In genomic region chr6:134440023-134440422, GRCm38 (mm10) we compare ENCODE assay signal across 8 mouse cellular contexts. TPM values are rescaled to one million over a fixed set of nuclear protein-coding genes. Genes with fewer than 3 reads are reported as not detected.
DNase-seq lines count a peak whose midpoint lies in the region; ATAC-seq and TF ChIP-seq lines count a peak whose summit lies in the region.

No protein-coding gene starts in this region.

- no peak overlapping the region for H3K4me3 ChIP-seq in lung, postnatal 0 days (ENCODE audit: low read depth, low read length)
- H3K4me3 ChIP-seq in limb, embryonic 10.5 days, result peak overlapping the region; percentile 37
- 0 out of 2 replicates have a peak overlapping the region, but pooled peaks have one; percentile 15 for H3K4me3 ChIP-seq in stomach, embryonic 15.5 days (replicated peaks)

- WGBS in lung, postnatal 0 days, result 23% methylated on average over 10 of the region's 10 CpGs
- WGBS in limb, embryonic 10.5 days, result 30% methylated on average over 10 of the region's 10 CpGs
- WGBS in stomach, embryonic 15.5 days, result 28% methylated on average over 10 of the region's 10 CpGs

- no peak overlapping the region for H3K27ac ChIP-seq in lung, postnatal 0 days (ENCODE audit: low read length)
- H3K27ac ChIP-seq in limb, embryonic 10.5 days, result peak overlapping the region; percentile 83
- peak overlapping the region; percentile 33; the same call in 1 of the 2 replicates for H3K27ac ChIP-seq in stomach, embryonic 15.5 days

- H3K9me3 ChIP-seq in lung, postnatal 0 days (ENCODE audit: low read length), result no peaks in the 10 kb centered on the region
- no peaks in the 10 kb centered on the region for H3K9me3 ChIP-seq in limb, embryonic 10.5 days (replicated peaks)
- H3K9me3 ChIP-seq in stomach, embryonic 15.5 days, result no peaks in the 10 kb centered on the region

- no peaks in the 10 kb centered on the region for H3K27me3 ChIP-seq in lung, postnatal 0 days (replicated peaks; ENCODE audit: insufficient read depth, low read length)
- H3K27me3 ChIP-seq in limb, embryonic 10.5 days (ENCODE audit: low read depth, poor library complexity, severe bottlenecking), result no peaks in the 10 kb centered on the region
- H3K27me3 ChIP-seq in stomach, embryonic 15.5 days (replicated peaks), result no peaks in the 10 kb centered on the region

- 0 out of 2 replicates have a peak, but pooled peaks cover 3% of the 10 kb centered on the region for H3K4me1 ChIP-seq in lung, postnatal 0 days (ENCODE audit: insufficient read depth, low read depth, low read length)
- peaks cover 37% of the 10 kb centered on the region for H3K4me1 ChIP-seq in limb, embryonic 10.5 days
- H3K4me1 ChIP-seq in stomach, embryonic 15.5 days, result peaks cover 7% of the 10 kb centered on the region; the same call in 1 of the 2 replicates

- no peak for ATAC-seq in lung, postnatal 0 days
- no peak for ATAC-seq in stomach, embryonic 15.5 days (ENCODE audit: insufficient read depth, low FRiP score, low read depth)

- H3K9ac ChIP-seq in lung, postnatal 0 days (replicated peaks; ENCODE audit: low read depth), result no peak overlapping the region
- no peak overlapping the region for H3K9ac ChIP-seq in stomach, embryonic 15.5 days

- no peak for TF ChIP-seq CTCF in lung, postnatal 0 days (IDR thresholded peaks at IDR 0.05)

- peak overlapping the region; percentile 35; the same call in 1 of the 2 replicates for H3K4me2 ChIP-seq in lung, postnatal 0 days (replicated peaks; ENCODE audit: low read depth, low read length)
- H3K4me2 ChIP-seq in stomach, embryonic 15.5 days, result peak overlapping the region; percentile 45

- H3K36me3 ChIP-seq in lung, postnatal 0 days (ENCODE audit: insufficient read depth, low read length), result 0 out of 2 replicates have a peak, but pooled peaks cover 2% of the 10 kb centered on the region
- H3K36me3 ChIP-seq in limb, embryonic 10.5 days, result peaks cover 5% of the 10 kb centered on the region
- H3K36me3 ChIP-seq in stomach, embryonic 15.5 days, result 0 out of 2 replicates have a peak, but pooled peaks cover 3% of the 10 kb centered on the region

- TF ChIP-seq EP300 in lung, postnatal 0 days (IDR thresholded peaks at IDR 0.05), result no peak

- DNase-seq in lung, postnatal 0 days (ENCODE audit: low spot score), result no peak
- DNase-seq in lung, postnatal 36 days, result no peak
- peak; percentile 24 for DNase-seq in heart, adult 8-10 months (ENCODE audit: low spot score)
- peak; percentile 45 for DNase-seq in limb, embryonic 10.5 days (ENCODE audit: low spot score)
- DNase-seq in spleen, adult 18-20 months, result no peak
- no peak for DNase-seq in adrenal gland, postnatal 36 days
- DNase-seq in kidney, postnatal 10 days, result no peak

RNA-seq across cellular contexts. Expression of gene Bcl2l14, which starts 43.9 kb away (rescaled TPM):
- polyA plus RNA-seq in lung, postnatal 0 days (2015; fragmentation: Nextera tagmentation; extraction: Ambion mirVana), result 6.4 and 6.6 TPM in 2 replicates
- not detected for total RNA-seq in heart, adult 8-10 months (2022)
- polyA plus RNA-seq in limb, embryonic 10.5 days (2016; fragmentation: Nextera tagmentation; extraction: Ambion mirVana), result 0.15 and 0.49 TPM in 2 replicates
- polyA plus RNA-seq in stomach, embryonic 15.5 days (2015; fragmentation: Nextera tagmentation; extraction: Ambion mirVana), result 12.0 and 13.1 TPM in 2 replicates
- total RNA-seq in adrenal gland, postnatal 36 days (2021), result not detected

Comparison
In these comparisons a context has a peak if more than half of its experiments do, and no peak if none do; other contexts are left out.
1. DNase-seq: peak in heart, adult 8-10 months (single experiment) and limb, embryonic 10.5 days (single experiment); none in lung, postnatal 0 days (single experiment), lung, postnatal 36 days (single experiment), spleen, adult 18-20 months (0 of 2), adrenal gland, postnatal 36 days (0 of 2) and kidney, postnatal 10 days (single experiment).